Mouse (Mus musculus): ENCODE data around the gene Cit. TPM values are rescaled to one million over a fixed set of nuclear protein-coding genes. Genes with fewer than 3 reads are reported as not detected.

Gene Cit
- polyA plus RNA-seq, 3 experiments from 2014 or later, result 2.9 to 27.5 (median 4.1) TPM

DNA sequence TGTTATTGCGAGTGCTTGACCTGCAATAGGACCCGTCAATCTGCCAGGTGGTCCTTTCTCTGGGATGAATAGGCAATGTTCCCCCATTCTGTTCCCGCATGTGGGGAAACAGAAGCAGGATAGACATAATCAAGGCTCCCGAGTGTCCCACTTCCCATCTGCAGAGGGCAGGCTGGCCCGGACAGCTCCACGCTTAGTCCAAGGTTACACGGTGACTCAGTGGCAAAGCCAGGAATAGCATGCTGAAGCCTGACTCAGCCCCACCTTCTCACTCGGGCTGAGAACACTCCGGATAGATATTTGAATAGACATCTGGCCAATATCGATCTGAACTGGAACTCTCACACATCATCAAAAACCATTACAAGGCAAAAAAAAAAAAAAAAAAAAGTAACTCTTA lies 130.6 kb downstream of the Cit start:
- ATAC-seq, result no peak

- ATAC-seq, result no peak
These were observed 131.4 kb downstream of the Cit start for GRCm38 (mm10) chr5:115976446-115976845.

DNA sequence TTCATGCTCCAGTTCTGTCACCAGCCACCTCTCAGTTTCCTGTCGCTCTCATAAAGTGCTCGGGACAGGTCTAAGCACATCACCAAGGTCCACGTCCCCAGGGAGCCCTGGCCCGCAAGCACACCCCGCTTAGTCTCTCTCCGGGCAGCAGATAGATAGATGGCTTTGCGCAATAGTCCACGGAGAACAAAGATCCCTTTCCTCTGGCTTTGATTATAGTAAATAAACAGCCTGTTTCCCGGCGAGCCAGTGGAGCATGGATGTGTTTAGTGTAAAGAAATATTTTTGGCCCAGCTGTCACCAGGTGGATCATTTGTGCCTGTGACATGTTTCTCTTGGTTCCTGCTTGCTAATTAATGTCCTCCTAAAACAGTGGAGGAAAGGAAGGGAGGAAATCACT lies 132.2 kb downstream of the Cit start:
- no peak for ATAC-seq

GRCm38 (mm10) chr5:115977757-115978156 lies 132.7 kb downstream of the Cit start:
- ATAC-seq, result no peak

- no peak for ATAC-seq
These were observed 133.2 kb downstream of the Cit start for GRCm38 (mm10) chr5:115978255-115978654.

- ATAC-seq, result no peak
These were observed 134.1 kb downstream of the Cit start for GRCm38 (mm10) chr5:115979134-115979696.

DNA sequence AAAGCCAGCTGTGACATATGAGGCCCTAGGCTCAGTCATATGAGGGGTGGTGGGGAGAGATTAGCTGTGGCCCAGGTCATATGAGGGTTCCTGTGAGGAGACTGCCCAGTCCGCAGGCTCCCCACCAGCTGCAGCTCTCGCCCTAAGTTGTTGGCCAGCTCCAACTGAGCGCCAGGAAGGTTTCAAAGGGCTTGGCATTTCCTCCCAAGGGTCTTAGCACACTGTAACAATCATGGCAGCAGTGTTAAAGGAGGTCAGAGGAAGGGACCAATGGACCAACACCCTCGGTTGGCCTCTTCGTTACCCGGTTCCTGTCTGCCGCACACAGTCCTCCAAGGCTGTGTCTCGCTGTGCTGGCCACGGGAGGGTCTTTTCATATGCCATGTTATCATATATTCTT lies 135.5 kb downstream of the Cit start:
- no peak for ATAC-seq

DNA sequence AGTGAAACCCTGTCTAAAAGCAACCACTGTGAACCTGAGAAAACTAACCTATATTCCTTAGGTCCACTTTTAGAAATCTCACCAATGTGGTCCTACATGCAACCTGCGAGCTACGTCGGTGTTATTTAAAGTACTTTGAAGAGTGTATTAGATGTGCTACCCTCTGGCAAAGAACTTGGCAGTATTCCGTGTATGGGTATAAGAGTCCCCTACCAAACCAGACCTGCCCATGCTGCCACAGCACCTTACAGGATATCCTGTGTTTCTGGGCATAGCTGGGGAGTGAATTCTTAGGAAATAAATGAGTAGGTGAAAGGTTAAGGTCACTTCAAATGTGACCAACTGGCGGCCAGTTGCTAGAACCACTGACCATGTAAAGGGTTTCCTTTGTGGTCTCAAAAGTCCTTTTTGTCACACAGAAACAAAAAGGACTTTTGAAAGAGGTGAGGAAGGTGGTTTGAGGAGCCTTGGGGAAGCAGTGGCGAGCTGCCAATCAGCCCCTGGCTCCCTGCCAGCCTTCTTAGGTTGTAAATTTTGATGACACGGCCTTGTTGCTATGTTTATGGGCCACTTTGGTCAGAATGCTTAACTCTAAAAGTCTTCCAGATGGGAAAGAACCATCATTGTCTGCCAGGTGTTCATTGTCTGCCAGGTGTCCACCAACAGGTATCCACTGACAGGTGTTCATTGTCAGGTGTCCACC lies 137.7 kb downstream of the Cit start:
- no peak for ATAC-seq

DNA sequence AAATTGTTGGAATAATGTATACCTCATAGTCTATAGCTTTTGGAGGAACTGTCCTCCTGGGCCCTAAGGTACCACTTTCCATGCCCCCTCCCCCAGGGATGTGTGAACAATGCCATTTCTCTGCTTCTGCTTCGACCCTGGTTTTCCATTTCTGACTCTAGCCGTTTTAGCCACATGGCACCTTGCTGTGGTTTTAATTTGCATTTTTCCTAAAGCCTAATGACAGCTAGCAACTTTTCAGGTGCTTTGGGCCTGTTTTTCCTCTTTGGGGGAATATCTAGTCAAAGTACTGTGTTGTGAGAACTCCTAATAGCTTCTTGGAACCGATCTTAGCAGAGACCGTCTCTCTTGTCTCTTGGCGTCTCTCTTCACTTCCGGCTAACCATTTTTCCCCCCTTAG lies 139.3 kb downstream of the Cit start:
- ATAC-seq, result no peak

DNA sequence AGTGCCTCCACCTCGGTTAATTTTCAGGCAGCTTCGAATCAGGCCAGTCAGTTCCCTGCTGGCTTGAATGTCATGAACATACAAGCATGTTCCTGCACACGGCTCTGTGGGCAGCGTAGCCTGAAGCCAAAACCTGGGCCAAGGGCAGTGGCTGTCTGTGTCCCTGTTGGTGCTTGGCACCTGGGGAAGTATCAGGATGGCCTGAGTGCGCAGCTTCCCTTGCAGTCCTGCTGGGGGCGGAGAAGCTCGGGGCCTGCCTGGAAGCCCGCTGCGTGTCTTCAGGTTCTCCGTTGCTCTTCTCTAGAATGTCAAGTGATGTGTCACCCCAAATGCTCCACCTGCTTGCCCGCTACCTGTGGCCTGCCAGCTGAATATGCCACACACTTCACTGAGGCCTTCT lies 140.0 kb downstream of the Cit start:
- ATAC-seq, result no peak

DNA sequence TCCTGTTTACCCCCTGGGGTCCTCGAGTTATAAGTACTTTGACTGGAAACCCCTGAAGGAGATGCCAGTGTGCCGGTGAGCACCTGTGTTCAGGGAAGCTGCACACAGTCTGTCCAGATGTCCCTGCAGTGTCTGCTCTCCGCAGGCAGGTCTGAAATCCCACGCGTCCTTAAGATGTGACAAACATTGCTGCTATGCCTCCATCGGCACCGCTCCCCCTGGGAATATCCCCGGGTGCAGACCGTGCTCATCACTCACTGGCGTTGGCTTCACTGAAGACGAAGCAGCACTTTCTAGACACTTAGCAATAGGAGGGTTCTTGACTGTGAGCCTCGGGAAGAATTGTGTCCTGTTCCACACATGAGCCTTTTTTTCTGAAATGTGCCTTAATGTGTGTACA lies 142.2 kb downstream of the Cit start:
- ATAC-seq, result no peak

DNA sequence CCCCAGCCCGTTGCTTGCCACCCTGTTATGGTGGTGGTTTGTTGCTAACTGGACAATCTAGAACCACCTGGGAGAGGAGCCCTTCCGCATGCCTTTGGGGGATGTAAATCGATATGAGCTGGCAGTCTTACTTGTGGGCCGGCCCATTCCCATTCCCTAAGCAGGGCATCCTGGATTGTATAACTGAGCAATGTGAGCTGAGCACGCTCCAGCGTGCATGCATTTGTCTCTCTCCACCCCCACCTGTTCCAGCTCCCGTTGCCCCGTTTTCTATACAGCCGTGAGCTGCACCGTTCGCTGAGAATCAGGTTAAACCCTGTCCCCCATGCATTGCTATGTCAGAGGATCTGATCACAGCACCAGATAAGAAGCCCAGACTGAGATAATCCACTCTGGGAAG lies 146.6 kb downstream of the Cit start:
- ATAC-seq, result no peak

GRCm38 (mm10) chr5:115994101-115994500 lies 149.0 kb downstream of the Cit start:
- no peak for ATAC-seq

DNA sequence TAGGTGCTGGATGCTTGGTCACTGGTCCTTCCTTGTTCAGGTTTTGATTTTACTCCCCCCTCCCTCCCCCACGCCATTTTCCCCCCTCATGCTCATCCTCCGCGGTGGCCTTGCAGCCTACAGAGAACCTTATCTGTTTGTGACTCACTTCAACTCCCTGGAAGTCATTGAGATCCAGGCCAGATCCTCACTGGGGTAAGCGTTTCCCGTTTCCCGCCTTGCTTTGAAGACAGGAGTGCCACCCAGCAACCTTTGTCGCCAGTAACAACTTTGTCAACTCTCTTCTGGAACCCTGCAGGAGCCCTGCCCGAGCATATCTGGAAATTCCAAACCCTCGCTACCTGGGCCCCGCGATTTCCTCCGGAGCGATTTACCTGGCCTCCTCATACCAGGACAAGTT lies 152.3 kb downstream of the Cit start:
- no peak for ATAC-seq

- no peak for ATAC-seq
These were observed 158.1 kb downstream of the Cit start for GRCm38 (mm10) chr5:116003154-116003553.

GRCm38 (mm10) chr5:116003825-116004224 lies 158.7 kb downstream of the Cit start:
- ATAC-seq, result no peak

DNA sequence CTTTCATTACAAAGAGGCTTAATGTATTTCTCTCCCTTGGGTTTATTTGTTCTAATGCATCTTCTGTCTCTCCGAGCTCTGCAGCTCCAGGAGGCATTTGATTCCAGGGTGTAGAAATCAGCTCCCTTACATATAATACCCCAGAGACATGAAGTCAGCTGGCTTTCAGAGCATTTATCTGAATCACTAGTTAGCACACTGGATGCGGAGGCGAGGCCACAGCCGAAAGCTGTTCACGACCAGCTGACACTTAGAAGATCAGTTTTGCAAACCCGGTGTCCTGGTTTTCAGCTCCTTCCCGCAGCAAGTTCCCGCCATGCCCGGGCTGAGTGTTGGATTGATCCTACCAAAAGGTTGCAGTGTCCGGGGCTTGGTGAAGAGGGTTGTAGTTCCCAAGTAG lies 159.2 kb downstream of the Cit start:
- no peak for ATAC-seq

DNA sequence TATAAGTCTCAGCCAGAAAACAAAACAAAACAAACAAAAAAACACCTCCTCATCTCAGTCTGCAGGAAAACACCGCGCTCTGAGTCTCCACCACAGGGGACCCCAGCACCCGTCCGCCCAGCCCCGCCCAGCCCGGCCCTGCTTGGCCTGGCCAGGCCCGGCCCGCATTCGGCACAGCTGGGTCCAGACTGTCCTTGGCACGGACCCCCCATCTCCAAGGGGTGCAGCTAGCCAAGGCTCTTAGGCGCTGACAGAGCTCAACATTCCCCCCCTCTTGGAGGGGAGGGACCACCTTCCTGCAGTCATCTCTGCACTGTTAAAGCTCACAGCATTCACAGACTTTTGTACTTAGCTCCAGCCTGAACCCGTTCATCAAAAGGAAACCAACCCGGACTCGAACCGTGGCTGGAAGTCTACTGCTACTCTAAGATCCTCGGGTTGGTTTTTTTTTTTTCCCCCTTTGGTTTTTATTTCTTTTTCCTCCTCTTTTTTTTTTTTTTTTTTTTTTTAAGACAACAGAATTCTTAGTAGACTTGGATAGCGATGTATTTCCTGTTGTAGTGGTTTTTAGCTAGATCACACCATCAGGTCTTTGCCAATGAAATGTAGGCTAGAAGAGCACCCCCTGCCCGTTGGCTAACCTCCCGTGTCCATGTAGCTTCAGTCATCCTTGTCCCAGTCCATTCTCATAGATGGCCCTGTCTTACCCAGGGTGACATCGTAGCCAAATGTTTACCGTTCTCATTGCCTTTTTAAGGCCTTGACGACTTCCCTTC lies 161.4 kb downstream of the Cit start:
- ATAC-seq, result no peak

- no peak for ATAC-seq
These were observed 162.6 kb downstream of the Cit start for GRCm38 (mm10) chr5:116007723-116008122.

DNA sequence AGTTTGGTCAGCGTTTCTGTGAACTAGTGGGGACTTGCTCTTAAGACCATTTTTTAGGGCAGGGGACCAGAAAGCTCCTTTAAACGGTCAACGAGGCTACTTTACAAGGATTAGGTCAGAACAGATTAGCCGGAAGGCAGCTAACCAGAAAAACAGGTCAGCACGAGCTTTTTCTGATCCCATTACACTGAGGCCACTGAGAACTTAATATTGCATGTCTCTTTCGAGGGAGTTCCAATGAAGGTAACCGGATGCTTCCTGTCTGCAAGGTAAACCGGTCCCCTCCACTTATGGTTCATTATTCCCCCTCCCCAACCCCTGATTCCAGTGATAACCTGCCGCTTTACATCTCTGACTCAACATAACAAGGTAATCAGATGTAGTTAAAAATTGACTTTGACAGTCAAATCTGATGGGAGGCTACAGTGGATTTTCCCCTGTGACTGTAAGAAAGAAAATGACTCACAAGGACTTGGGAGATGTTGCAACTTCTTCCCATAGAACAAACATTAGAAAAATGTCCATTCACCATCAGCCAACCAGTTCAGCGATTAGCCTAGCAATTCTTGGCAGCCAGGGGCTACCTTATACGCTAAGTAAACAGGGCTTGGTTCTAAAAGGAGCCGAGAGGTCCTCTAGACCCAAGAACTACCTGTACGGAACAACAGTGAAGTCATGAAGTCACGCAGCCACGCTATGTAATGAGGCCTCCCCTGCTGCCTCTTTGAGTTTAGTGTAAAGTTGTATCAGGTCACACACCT lies 164.2 kb downstream of the Cit start:
- ATAC-seq, result no peak

DNA sequence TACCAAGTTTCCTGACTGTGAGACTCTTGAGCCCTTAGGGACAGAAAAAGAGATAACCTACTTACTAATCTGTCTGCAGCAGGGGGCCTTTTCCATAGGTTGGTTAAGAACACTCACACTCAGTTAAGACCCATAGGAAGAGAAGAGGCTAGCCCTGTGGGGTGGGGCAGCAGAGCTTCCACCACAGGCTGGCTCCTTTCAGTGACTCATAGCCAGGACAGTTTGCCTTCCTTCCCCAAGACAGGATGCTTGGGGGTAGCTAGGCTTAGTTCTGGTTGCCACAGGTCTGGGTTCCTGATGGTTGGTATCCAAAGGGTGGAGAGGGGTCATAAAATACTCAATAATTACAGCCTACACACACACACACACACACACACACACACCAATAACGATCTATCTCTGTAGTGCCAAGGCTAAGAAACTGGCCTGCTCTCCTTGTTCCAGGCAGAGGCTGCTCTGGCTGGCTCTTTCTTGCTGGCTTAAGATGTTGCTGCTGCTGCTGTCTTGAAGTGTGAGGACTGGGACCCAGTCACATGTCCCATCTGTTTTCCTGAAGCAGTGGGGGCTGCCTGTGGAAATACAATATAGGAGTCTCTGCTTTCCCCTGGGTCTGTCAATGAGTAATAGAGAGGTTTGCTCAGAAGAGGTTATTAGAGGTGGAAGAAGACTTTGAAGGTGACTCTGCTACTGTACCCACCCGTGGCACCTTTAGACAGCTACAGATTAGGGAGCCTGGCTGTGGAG lies 165.0 kb downstream of the Cit start:
- ATAC-seq, result no peak

DNA sequence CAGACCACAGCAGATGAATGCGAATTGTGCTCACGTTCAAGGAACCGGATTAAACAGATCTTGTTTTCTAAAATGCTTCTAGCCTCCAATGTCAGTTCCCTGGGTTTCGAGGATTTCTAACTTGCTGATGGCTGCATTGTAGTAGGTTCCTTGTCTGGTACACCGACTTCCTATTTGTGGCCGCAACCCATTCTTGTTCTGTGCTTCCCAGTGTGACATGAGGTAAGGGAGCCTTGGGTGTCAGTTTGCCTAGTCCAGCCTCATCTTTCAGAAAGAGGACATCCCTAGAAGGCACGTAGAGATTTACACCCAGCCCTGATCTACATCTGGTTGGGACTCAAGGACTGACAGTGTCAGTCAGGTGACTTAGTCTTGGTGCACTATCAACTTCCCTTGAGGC lies 166.6 kb downstream of the Cit start:
- no peak for ATAC-seq

GRCm38 (mm10) chr5:116012503-116012902 lies 167.4 kb downstream of the Cit start:
- ATAC-seq, result no peak
